In the genomic region with DNA sequence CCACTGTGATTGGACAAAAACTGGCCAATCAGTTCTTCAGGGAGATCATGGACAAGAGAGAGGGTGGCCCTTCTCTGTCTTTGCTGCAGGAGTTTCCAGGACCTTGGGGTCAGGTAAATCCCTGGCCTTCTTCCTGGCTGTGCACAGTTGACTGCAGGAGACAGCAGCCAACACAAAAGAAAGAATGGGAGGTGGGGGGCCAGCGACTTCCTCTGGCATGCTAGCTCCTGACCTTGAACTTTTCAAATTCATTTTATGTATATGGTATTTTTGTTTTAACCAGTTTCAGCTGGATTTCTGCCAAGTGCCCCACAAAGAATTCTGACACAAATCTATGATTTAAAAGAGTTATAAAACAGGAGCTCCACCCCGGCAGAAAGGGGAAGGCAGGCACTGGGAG, we compare ENCODE assay signal across 28 mouse cellular contexts. TPM values are rescaled to one million over a fixed set of nuclear protein-coding genes. Genes with fewer than 3 reads are reported as not detected.
DNase-seq lines count a peak whose midpoint lies in the region; ATAC-seq lines count a peak whose summit lies in the region.
"Had no signal": no experiment of that assay in that cellular context is flagged by ENCODE, and none has a peak within 500 bp of the region (broad histone marks: within the 10 kb centered on the region; RNA-seq: fewer than 3 reads in every experiment).

No protein-coding gene starts in this region.

- H3K4me3 ChIP-seq in forebrain, embryonic 13.5 days: no peak overlapping the region
- H3K4me3 ChIP-seq: embryonic facial prominence, embryonic 15.5 days; forebrain, embryonic 15.5 days; heart, adult 2 months; heart, embryonic 13.5 days; limb, embryonic 15.5 days; lung, embryonic 15.5 days; neural tube, embryonic 12.5 days had no signal

- H3K9ac ChIP-seq in forebrain, embryonic 13.5 days: no peak overlapping the region
- H3K9ac ChIP-seq: embryonic facial prominence, embryonic 15.5 days; forebrain, embryonic 15.5 days; heart, embryonic 13.5 days; limb, embryonic 15.5 days; liver, embryonic 14.5 days; lung, embryonic 15.5 days; neural tube, embryonic 12.5 days had no signal

- H3K36me3 ChIP-seq in forebrain, embryonic 13.5 days (ENCODE audit: poor library complexity, severe bottlenecking): no peaks in the 10 kb centered on the region
- H3K36me3 ChIP-seq: embryonic facial prominence, embryonic 15.5 days; forebrain, embryonic 15.5 days; heart, embryonic 13.5 days; limb, embryonic 15.5 days; lung, embryonic 15.5 days; neural tube, embryonic 12.5 days had no signal

- no peak overlapping the region for H3K27ac ChIP-seq in forebrain, embryonic 13.5 days
- H3K27ac ChIP-seq: embryonic facial prominence, embryonic 15.5 days; forebrain, embryonic 15.5 days; heart, adult 2 months; heart, embryonic 13.5 days; limb, embryonic 15.5 days; liver, embryonic 14.5 days; lung, embryonic 15.5 days; neural tube, embryonic 12.5 days had no signal

- H3K4me1 ChIP-seq in forebrain, embryonic 13.5 days: peaks cover 3% of the 10 kb centered on the region

- 32% methylated on average over 2 of the region's 2 CpGs for WGBS in forebrain, embryonic 13.5 days

- peaks cover 23% of the 10 kb centered on the region for H3K27me3 ChIP-seq in forebrain, embryonic 13.5 days

- DNase-seq in adrenal gland, adult 2 months: peak; percentile 78
- DNase-seq in adrenal gland, postnatal 25 days: no peak
- DNase-seq in kidney, postnatal 10 days: peak; percentile 44
- no peak for DNase-seq in kidney, postnatal 36 days
- peak; percentile 99 for DNase-seq in R1 (ENCODE audit: low read depth, low spot score)
- DNase-seq in adrenal gland, postnatal 36 days: peak; percentile 73 to 77
- no peak for DNase-seq in frontal cortex, adult 2 months (ENCODE audit: extremely low spot score in 1 of 2, low spot score in 1 of 2)
- DNase-seq: cerebellum, adult 2 months; cerebellum, postnatal 36 days; gastrocnemius, postnatal 36 days; heart, adult 2 months; heart, postnatal 14 days; kidney, adult 9 months; left cerebral cortex, postnatal 4 days; lung, postnatal 36 days; midbrain, embryonic 14.5 days; retina, postnatal 1 day had no signal

- H3K4me2 ChIP-seq in forebrain, embryonic 13.5 days: no peak overlapping the region
- H3K4me2 ChIP-seq: embryonic facial prominence, embryonic 15.5 days; forebrain, embryonic 15.5 days; heart, embryonic 13.5 days; limb, embryonic 15.5 days; lung, embryonic 15.5 days; neural tube, embryonic 12.5 days had no signal

- no peak for ATAC-seq in forebrain, embryonic 13.5 days
- ATAC-seq: CD4-positive, CD25-positive, alpha-beta regulatory T cell, adult 4 months; forebrain, embryonic 15.5 days had no signal

- H3K9me3 ChIP-seq in forebrain, embryonic 13.5 days (replicated peaks): no peaks in the 10 kb centered on the region
- H3K9me3 ChIP-seq: embryonic facial prominence, embryonic 15.5 days; forebrain, embryonic 15.5 days; heart, embryonic 13.5 days; limb, embryonic 15.5 days; lung, embryonic 15.5 days; neural tube, embryonic 12.5 days had no signal

RNA-seq across cellular contexts. Expression of a gene that starts 2.9 kb away (rescaled TPM):
- total RNA-seq in adrenal gland, adult 2 months (2021): 1,000 to 10,000 TPM; 6,621 to 7,422 TPM
- polyA plus RNA-seq in adrenal gland, adult 2 months (2012; rRNA removed): 1,463 and 1,873 TPM in 2 replicates
- 6,596 and 7,089 TPM in 2 replicates for total RNA-seq in adrenal gland, postnatal 25 days (2021)
- 1,000 to 10,000 TPM; 6,616 to 8,202 TPM for total RNA-seq in adrenal gland, postnatal 36 days (2021)
- 5.5 and 6.1 TPM in 2 replicates for polyA plus RNA-seq in frontal cortex, adult 2 months (2012; rRNA removed)
- polyA plus RNA-seq in forebrain, embryonic 13.5 days (2015; fragmentation: Nextera tagmentation; extraction: Ambion mirVana): 0.23 and 0.65 TPM in 2 replicates
- total RNA-seq: gastrocnemius, postnatal 36 days; megakaryocyte-erythroid progenitor cell, adult 5-6 weeks had no signal
- polyA plus RNA-seq: CD4-positive, CD25-positive, alpha-beta regulatory T cell, adult 4 months; hindbrain, embryonic 11.5 days; neural tube, embryonic 12.5 days had no signal

Comparison
In these comparisons a context has a peak if more than half of its experiments do, and no peak if none do; other contexts are left out.
1. DNase-seq: peak in adrenal gland, adult 2 months (single experiment), kidney, postnatal 10 days (single experiment), R1 (single experiment) and adrenal gland, postnatal 36 days (2 of 2); none in adrenal gland, postnatal 25 days (single experiment), kidney, postnatal 36 days (0 of 2) and frontal cortex, adult 2 months (0 of 2).